ENCODE assay signal across 8 mouse cellular contexts in the genomic region with DNA sequence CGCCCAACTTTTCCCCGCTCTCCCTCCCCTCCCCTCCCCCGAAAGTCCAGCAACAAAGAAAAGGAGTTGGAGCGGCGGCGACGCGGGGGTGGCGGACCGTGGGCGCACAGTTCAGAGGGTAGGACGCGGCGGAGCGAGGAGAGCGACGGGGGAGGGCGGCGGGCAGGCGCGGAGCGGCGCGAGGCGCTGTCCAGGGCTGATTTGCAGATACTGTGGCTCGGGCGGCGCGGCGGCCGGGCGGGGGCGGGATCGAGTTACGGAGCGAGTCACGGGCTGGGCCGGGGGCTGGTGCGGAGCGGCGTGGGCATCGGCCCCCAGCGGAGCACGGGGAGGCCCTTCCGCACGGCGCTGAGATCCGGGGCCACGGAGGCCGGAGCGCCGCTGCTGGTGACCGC. TPM values are rescaled to one million over a fixed set of nuclear protein-coding genes. Genes with fewer than 3 reads are reported as not detected.
DNase-seq lines count a peak whose midpoint lies in the region; ATAC-seq and TF ChIP-seq lines count a peak whose summit lies in the region.

No protein-coding gene starts in this region.

- peak overlapping the region; percentile 70 for H3K4me2 ChIP-seq in embryonic facial prominence, embryonic 14.5 days (ENCODE audit: low read depth, low read length)
- peak overlapping the region; percentile 98 for H3K4me2 ChIP-seq in liver, embryonic 12.5 days
- H3K4me2 ChIP-seq in myocyte (ENCODE audit: low read depth), result peak overlapping the region; percentile 45
- H3K4me2 ChIP-seq in stomach, embryonic 14.5 days (replicated peaks; ENCODE audit: low read depth, low read length), result peak overlapping the region; percentile 47

- 0% methylated on average over 16 of the region's 53 CpGs for WGBS in embryonic facial prominence, embryonic 14.5 days
- WGBS in heart, embryonic 10.5 days, result under 1% methylated on average over 32 of the region's 53 CpGs
- WGBS in liver, embryonic 12.5 days (ENCODE audit: insufficient replicate concordance), result under 1% methylated on average over 52 of the region's 53 CpGs
- under 1% methylated on average over 39 of the region's 53 CpGs for WGBS in stomach, embryonic 14.5 days

- ATAC-seq in embryonic facial prominence, embryonic 14.5 days (ENCODE audit: low read depth), result peak; percentile 89
- peak; percentile 87 for ATAC-seq in liver, embryonic 12.5 days
- ATAC-seq in stomach, embryonic 14.5 days (ENCODE audit: insufficient number of reproducible peaks, insufficient read depth, low FRiP score, low read depth), result peak; percentile 90

- H3K4me3 ChIP-seq in embryonic facial prominence, embryonic 14.5 days (ENCODE audit: low read depth, low read length), result peak overlapping the region; percentile 75
- H3K4me3 ChIP-seq in heart, embryonic 10.5 days, result peak overlapping the region; percentile 96
- peak overlapping the region; percentile 97 for H3K4me3 ChIP-seq in liver, embryonic 12.5 days
- peak overlapping the region; percentile 44 for H3K4me3 ChIP-seq in myocyte
- H3K4me3 ChIP-seq in stomach, embryonic 14.5 days (ENCODE audit: low read depth, low read length), result peak overlapping the region; percentile 95

- peaks cover 39% of the 10 kb centered on the region for H3K79me2 ChIP-seq in myocyte (ENCODE audit: control insufficient read depth, insufficient read depth)

- H3K9me3 ChIP-seq in embryonic facial prominence, embryonic 14.5 days (ENCODE audit: control insufficient read depth, low read length), result no peaks in the 10 kb centered on the region
- H3K9me3 ChIP-seq in heart, embryonic 10.5 days, result no peaks in the 10 kb centered on the region
- no peaks in the 10 kb centered on the region for H3K9me3 ChIP-seq in liver, embryonic 12.5 days (replicated peaks)
- H3K9me3 ChIP-seq in stomach, embryonic 14.5 days (ENCODE audit: control insufficient read depth, low read depth, low read length), result no peaks in the 10 kb centered on the region

- peaks cover 9% of the 10 kb centered on the region; the same call in 1 of the 2 replicates for H3K4me1 ChIP-seq in embryonic facial prominence, embryonic 14.5 days (ENCODE audit: control insufficient read depth, insufficient read depth, low read length)
- peaks cover 9% of the 10 kb centered on the region for H3K4me1 ChIP-seq in heart, embryonic 10.5 days
- H3K4me1 ChIP-seq in liver, embryonic 12.5 days, result peaks cover 35% of the 10 kb centered on the region
- H3K4me1 ChIP-seq in stomach, embryonic 14.5 days (ENCODE audit: control insufficient read depth, insufficient read depth, low read length), result peaks cover 8% of the 10 kb centered on the region

- peak overlapping the region; percentile 94 for H3K9ac ChIP-seq in embryonic facial prominence, embryonic 14.5 days (ENCODE audit: low read depth, low read length)
- H3K9ac ChIP-seq in liver, embryonic 12.5 days, result peak overlapping the region; percentile 96
- H3K9ac ChIP-seq in stomach, embryonic 14.5 days (replicated peaks; ENCODE audit: low read depth, low read length), result peak overlapping the region; percentile 92

- H3ac ChIP-seq in myocyte (ENCODE audit: control insufficient read depth, insufficient read length), result peak overlapping the region; percentile 92

- DNase-seq in B cell, adult 2 months, result peak; percentile 75 to 77
- DNase-seq in adrenal gland, postnatal 14 days, result peak; percentile 90
- peak; percentile 79 for DNase-seq in embryonic facial prominence, embryonic 14.5 days (ENCODE audit: low spot score)
- DNase-seq in heart, embryonic 10.5 days (ENCODE audit: low spot score), result peak; percentile 89
- DNase-seq in kidney, adult 8-10 months, result peak; percentile 54 to 68

- peak; percentile 56 for TF ChIP-seq POLR2A in myocyte (IDR thresholded peaks at IDR 0.05; ENCODE audit: insufficient read length, low read depth)

- peaks cover 28% of the 10 kb centered on the region for H3K36me3 ChIP-seq in embryonic facial prominence, embryonic 14.5 days (ENCODE audit: control insufficient read depth, insufficient read depth, low read length)
- peaks cover 26% of the 10 kb centered on the region for H3K36me3 ChIP-seq in heart, embryonic 10.5 days
- H3K36me3 ChIP-seq in liver, embryonic 12.5 days, result peaks cover 28% of the 10 kb centered on the region
- peaks cover 7% of the 10 kb centered on the region for H3K36me3 ChIP-seq in myocyte (ENCODE audit: control insufficient read depth, insufficient read depth)
- peaks cover 19% of the 10 kb centered on the region for H3K36me3 ChIP-seq in stomach, embryonic 14.5 days (ENCODE audit: control insufficient read depth, insufficient read depth, low read length)

- H3K27me3 ChIP-seq in embryonic facial prominence, embryonic 14.5 days (replicated peaks; ENCODE audit: control insufficient read depth, insufficient read depth, low read length), result no peaks in the 10 kb centered on the region
- H3K27me3 ChIP-seq in heart, embryonic 10.5 days (ENCODE audit: insufficient read depth, poor library complexity, severe bottlenecking), result no peaks in the 10 kb centered on the region
- H3K27me3 ChIP-seq in liver, embryonic 12.5 days (replicated peaks), result no peaks in the 10 kb centered on the region
- no peaks in the 10 kb centered on the region for H3K27me3 ChIP-seq in myocyte (ENCODE audit: control insufficient read depth, insufficient read depth, insufficient read length)
- H3K27me3 ChIP-seq in stomach, embryonic 14.5 days (ENCODE audit: control insufficient read depth, insufficient read depth, low read length), result no peaks in the 10 kb centered on the region

- H3K27ac ChIP-seq in embryonic facial prominence, embryonic 14.5 days (replicated peaks; ENCODE audit: low read depth, low read length), result peak overlapping the region; percentile 98
- peak overlapping the region; percentile 98 for H3K27ac ChIP-seq in heart, embryonic 10.5 days
- H3K27ac ChIP-seq in liver, embryonic 12.5 days, result peak overlapping the region; percentile 91
- peak overlapping the region; percentile 98 for H3K27ac ChIP-seq in stomach, embryonic 14.5 days (ENCODE audit: low read length)

TF ChIP-seq in myocyte, 11 proteins besides CTCF, POLR2A, EP300 and RAD21:
- TF ChIP-seq POLR2AphosphoS2 (IDR thresholded peaks at IDR 0.05; ENCODE audit: insufficient read length, low read depth), result peak; percentile 45
- peak; percentile 81 for TF ChIP-seq REST (IDR thresholded peaks at IDR 0.05; ENCODE audit: insufficient read depth, insufficient read length)
- no peak for TF ChIP-seq TCF12 (IDR thresholded peaks at IDR 0.05; ENCODE audit: insufficient read depth, poor library complexity, severe bottlenecking)
- TF ChIP-seq MYOD1 (IDR thresholded peaks at IDR 0.05; ENCODE audit: control insufficient read depth in 1 of 3, insufficient read length in 2 of 3, low read depth in 2 of 3), result no peak
- no peak for TF ChIP-seq E2F4 (IDR thresholded peaks at IDR 0.05; ENCODE audit: insufficient read depth)
- no peak for TF ChIP-seq USF1 (IDR thresholded peaks at IDR 0.05; ENCODE audit: low read depth)

RNA-seq across cellular contexts. Expression of a gene that starts 0.4 kb away (rescaled TPM):
- 26.0 and 26.1 TPM in 2 replicates for total RNA-seq in adrenal gland, postnatal 14 days (2021)
- 35.8 and 40.4 TPM in 2 replicates for polyA plus RNA-seq in embryonic facial prominence, embryonic 14.5 days (2014; fragmentation: Nextera tagmentation; extraction: Ambion mirVana)
- polyA plus RNA-seq in heart, embryonic 10.5 days (2016; fragmentation: Nextera tagmentation; extraction: Ambion mirVana), result 23.7 and 30.8 TPM in 2 replicates
- polyA plus RNA-seq in liver, embryonic 12.5 days (2016; fragmentation: Nextera tagmentation; extraction: Ambion mirVana), result 12.3 and 12.9 TPM in 2 replicates
- 7.2 TPM for polyA plus RNA-seq in myocyte (2012; fragmentation: generic; extraction: Trizol)
- 39.2 TPM in 2 replicates for polyA plus RNA-seq in stomach, embryonic 14.5 days (2014; fragmentation: Nextera tagmentation; extraction: Ambion mirVana)

RNA-seq across cellular contexts. Expression of a gene that starts 44.2 kb away (rescaled TPM):
- 30.4 and 32.3 TPM in 2 replicates for total RNA-seq in adrenal gland, postnatal 14 days (2021)
- polyA plus RNA-seq in embryonic facial prominence, embryonic 14.5 days (2014; fragmentation: Nextera tagmentation; extraction: Ambion mirVana), result 25.6 and 25.7 TPM in 2 replicates
- 25.0 and 31.6 TPM in 2 replicates for polyA plus RNA-seq in heart, embryonic 10.5 days (2016; fragmentation: Nextera tagmentation; extraction: Ambion mirVana)
- 40.7 and 44.9 TPM in 2 replicates for polyA plus RNA-seq in liver, embryonic 12.5 days (2016; fragmentation: Nextera tagmentation; extraction: Ambion mirVana)
- polyA plus RNA-seq in myocyte (2012; fragmentation: generic; extraction: Trizol), result 20.2 TPM
- 21.1 and 25.1 TPM in 2 replicates for polyA plus RNA-seq in stomach, embryonic 14.5 days (2014; fragmentation: Nextera tagmentation; extraction: Ambion mirVana)

RNA-seq across cellular contexts. Expression of a gene that starts 44.3 kb away (rescaled TPM):
- 63.3 and 67.0 TPM in 2 replicates for total RNA-seq in adrenal gland, postnatal 14 days (2021)
- 53.9 and 62.1 TPM in 2 replicates for polyA plus RNA-seq in embryonic facial prominence, embryonic 14.5 days (2014; fragmentation: Nextera tagmentation; extraction: Ambion mirVana)
- polyA plus RNA-seq in heart, embryonic 10.5 days (2016; fragmentation: Nextera tagmentation; extraction: Ambion mirVana), result 53.9 and 60.3 TPM in 2 replicates
- polyA plus RNA-seq in liver, embryonic 12.5 days (2016; fragmentation: Nextera tagmentation; extraction: Ambion mirVana), result 46.0 and 49.1 TPM in 2 replicates
- 19.5 TPM for polyA plus RNA-seq in myocyte (2012; fragmentation: generic; extraction: Trizol)
- polyA plus RNA-seq in stomach, embryonic 14.5 days (2014; fragmentation: Nextera tagmentation; extraction: Ambion mirVana), result 62.1 and 62.4 TPM in 2 replicates

RNA-seq across cellular contexts. Expression of a gene that starts 54.4 kb away (rescaled TPM):
- total RNA-seq in adrenal gland, postnatal 14 days (2021), result 0.64 TPM in 1 of 2 replicates, not detected in the other
- 3.9 and 4.7 TPM in 2 replicates for polyA plus RNA-seq in embryonic facial prominence, embryonic 14.5 days (2014; fragmentation: Nextera tagmentation; extraction: Ambion mirVana)
- 4.7 and 8.5 TPM in 2 replicates for polyA plus RNA-seq in heart, embryonic 10.5 days (2016; fragmentation: Nextera tagmentation; extraction: Ambion mirVana)
- 0.23 TPM in 1 of 2 replicates, not detected in the other for polyA plus RNA-seq in liver, embryonic 12.5 days (2016; fragmentation: Nextera tagmentation; extraction: Ambion mirVana)
- polyA plus RNA-seq in myocyte (2012; fragmentation: generic; extraction: Trizol), result not detected
- polyA plus RNA-seq in stomach, embryonic 14.5 days (2014; fragmentation: Nextera tagmentation; extraction: Ambion mirVana), result 0.43 and 0.88 TPM in 2 replicates

Comparison
In these comparisons a context has a peak if more than half of its experiments do, and no peak if none do; other contexts are left out.
1. Peak in every context shown above with its lines: DNase-seq, ATAC-seq, H3K4me3 ChIP-seq and H3K27ac ChIP-seq.
2. H3K4me2 ChIP-seq: peak in every context shown above with its lines; median percentile 98 in liver, embryonic 12.5 days; 70 in embryonic facial prominence, embryonic 14.5 days; 47 in stomach, embryonic 14.5 days; 45 in myocyte.
3. H3K4me3 ChIP-seq: peak in every context shown above with its lines; median percentile 97 in liver, embryonic 12.5 days; 96 in heart, embryonic 10.5 days; 95 in stomach, embryonic 14.5 days; 75 in embryonic facial prominence, embryonic 14.5 days; 44 in myocyte.